Mouse (Mus musculus): Measurements from ENCODE around the gene Klk14.
"Not testable (repeated sequence)": the region's sequence is repeated elsewhere in the genome, so short reads cannot be mapped to it uniquely, and the experiment has no call there.

Gene Klk14

DNA sequence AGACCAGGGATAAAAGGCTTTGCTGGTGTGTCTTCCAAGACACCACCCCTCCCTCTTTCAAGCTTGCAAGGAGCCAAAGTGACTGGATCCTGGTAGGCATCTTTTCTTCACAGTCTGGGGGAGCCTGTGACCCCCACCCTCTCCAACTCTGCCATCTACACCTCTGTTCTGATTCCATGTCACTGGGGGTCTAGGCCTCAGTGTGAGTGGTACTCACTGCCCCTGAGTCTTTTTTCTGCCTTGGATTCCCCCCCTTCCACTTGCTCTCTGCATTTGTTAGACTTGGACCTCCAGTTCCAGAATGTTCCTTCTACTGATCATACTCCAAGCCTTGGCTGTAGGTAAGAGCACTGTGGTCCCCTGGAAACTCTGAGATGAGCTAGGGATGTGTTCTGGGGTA lies at the start of gene Klk14:
Gene Klk14 (plus strand): TSS at position 301 of the 400 bp plus-strand sequence.
- DNase-seq (ENCODE audit: low spot score) = no peak

DNA sequence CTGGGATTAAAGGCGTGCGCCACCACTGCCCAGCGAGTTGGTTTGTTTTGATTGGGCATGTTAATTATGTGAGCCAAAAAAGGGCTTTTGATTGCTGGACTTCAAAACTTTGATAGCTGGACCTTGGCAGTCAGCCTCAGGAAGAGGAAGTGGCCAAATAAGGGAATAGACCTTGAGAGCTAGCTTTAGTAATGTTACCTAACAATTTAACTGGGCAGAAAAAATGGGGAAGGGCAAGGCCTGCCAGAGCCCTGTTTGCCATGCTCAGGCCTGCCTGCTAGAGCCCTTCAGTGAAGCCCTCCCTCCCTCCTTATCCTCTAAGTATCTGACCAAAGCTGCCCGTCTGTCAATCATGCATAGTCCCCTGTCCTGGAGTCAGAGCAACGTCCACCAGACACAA lies 47.6 kb upstream of the Klk14 start:
- no peak for DNase-seq (ENCODE audit: low spot score)

DNA sequence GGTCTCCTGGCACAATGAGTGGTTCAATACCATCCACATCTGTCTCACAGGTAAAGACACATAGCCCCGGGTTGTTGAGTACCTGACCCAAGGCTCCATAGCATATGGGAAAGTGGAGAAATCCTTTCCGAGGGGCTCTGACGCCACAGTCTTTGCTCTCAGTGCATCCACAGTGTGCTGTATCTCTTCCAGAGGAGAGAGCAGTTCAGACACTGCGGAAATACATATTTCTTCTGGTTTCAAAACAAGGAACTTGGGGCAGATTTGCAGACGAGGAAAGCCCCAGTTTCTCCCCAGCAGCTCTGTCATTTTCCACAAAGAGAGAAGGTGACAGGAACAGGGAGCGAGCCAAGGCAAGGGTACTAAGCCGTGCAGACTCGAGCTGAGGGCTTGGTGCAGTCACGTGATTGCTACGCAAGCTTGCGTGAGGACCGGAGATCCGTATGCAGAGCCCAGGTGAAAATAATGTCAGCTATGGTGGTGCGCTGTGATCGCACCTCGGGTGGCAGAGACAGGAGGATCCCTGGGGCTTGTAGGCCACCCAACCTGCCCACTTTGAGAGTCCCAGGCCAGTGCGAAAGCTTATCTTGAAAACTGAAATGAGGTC lies 47.1 kb upstream of the Klk14 start:
- no peak for DNase-seq (ENCODE audit: low spot score)

DNA sequence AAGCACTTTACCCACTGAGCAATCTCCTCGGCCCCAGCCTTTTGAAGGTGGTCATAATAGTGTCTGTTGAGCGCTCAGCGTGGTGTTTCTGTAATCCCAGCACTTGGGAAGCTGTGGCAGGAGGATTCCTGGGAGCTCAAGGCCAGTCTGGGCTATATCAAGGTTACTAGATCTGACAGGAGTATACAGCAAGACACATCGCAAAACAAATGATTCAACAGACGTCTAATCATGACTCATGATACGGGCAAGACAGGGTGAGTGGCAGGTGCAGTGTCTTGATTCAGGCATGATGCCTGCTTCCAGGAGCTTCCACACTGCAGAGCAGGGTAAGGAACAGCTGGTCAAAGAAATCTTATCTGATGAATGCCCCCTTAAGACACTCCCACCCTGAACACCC lies 37.5 kb upstream of the Klk14 start:
- DNase-seq (ENCODE audit: low spot score) = no peak

DNA sequence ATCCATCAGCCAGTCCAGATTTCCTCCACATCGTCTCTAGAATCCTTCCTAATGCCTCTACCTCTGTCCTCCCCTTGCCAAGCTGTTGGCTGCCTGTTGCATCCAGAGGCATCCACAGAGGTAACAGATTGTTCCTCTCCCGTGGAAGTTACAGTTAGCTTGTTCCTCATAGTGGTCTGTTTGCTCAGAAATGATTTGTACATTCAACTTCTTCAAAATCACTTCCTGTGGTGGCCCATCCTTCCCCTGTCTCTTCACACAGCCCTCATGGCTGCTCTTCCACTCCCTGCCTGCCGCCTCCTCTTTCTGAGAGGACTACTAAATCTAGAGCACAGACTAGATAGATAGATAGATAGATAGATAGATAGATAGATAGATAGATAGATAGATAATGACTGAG lies 35.7 kb upstream of the Klk14 start:
- DNase-seq (ENCODE audit: low spot score) = no peak

DNA sequence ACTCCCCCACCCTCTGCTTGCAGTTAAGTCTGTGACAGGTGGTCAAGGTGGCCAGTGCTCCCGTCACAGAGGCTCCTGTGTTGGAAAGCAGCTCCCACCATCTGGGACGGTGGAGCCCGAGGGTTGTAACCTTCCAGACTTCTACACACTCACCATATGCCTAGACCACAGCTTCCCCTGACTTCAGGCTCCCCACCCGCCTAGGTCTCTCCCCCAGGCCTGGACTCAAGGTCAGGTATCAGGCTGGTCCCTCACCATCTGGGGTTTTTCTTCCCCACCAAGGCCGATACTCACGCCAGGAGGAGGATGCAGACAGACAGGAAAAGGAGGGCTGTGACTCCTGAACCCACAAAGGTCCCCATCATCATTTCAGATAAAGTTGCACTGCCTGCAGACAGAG lies 34.0 kb upstream of the Klk14 start:
- no peak for DNase-seq (ENCODE audit: low spot score)

DNA sequence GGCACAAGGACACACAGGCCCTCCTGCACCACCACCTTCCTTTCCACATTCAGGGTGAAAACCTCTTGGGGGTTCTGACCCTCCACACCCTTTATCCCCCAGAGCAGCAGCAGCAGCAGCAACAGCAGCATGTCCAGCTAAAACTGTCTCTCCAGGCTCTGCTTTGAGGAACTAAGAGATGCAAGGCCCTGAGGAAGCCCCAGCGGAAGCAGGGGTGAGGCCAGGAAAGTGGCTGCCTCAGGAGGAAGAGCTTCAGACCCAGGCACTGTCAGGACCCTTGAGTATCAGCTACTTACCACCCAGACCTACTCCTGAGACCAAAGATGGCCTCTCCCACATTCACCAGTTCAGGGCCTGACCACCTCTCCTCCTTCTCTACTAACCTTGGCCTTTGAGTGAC lies 30.2 kb upstream of the Klk14 start, which contains the start of gene Siglece:
Gene Siglece (minus strand): TSS at position 160 of the 400 bp plus-strand sequence.
- DNase-seq (ENCODE audit: low spot score) = no peak

DNA sequence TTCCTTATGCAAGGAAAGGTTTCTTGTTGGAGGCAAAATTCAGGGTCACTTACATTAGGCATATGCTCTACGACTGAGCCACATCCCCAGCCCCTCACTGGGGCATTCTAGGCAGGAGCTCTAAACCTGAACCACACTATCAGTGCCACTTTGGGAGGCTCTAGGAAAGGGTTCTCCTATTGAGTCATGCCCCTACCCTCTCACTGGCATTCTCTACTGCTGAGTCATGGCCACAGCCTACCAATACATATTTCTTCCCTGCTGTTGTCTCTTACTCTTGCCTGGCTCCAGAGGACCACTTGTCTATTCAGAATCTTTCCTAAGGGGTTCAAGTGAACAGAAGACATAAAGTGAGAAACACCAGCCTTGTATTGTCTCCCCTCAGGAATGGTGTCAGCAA lies 27.4 kb upstream of the Klk14 start:
- DNase-seq (ENCODE audit: low spot score) = no peak

DNA sequence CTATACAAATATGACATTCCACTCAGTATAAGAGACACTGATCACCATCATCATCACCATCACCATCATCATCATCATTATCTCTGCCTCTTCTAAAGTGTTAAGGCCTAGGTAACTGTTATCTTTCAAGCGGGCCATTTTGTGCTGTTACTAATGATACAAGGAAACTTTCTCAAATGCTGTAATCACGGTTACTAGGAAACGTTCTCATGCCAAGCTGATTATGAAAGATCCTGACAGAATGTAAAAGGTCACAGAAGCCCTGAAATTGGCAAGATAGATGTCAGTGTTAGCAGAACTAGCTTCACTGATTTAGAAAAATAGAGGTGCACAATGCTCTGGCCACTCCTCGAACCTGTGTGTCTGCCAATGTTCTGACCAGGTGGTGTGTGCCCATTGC lies 23.0 kb upstream of the Klk14 start:
- not testable (repeated sequence) for DNase-seq (ENCODE audit: low spot score)

DNA sequence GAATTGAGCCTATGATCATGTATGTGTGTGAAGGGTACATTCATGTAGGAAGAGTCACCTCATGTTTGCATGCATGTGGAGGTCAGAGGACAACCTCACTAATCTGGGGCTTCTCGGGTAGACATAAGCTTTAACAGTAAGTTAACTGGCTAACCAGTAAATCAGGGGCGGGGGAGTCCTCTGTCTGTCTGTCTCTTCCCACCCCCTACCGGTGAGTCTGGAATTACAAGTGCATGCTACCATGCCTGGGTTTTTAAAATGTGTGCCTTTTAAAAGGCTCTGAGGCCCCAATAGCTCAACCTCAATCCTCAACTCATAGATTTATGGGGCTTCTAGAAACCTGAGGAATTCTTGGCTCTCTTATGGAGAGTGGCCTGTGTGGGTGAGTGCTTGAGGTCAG lies 21.6 kb upstream of the Klk14 start:
- peak; percentile 58 for DNase-seq (ENCODE audit: low spot score)

DNA sequence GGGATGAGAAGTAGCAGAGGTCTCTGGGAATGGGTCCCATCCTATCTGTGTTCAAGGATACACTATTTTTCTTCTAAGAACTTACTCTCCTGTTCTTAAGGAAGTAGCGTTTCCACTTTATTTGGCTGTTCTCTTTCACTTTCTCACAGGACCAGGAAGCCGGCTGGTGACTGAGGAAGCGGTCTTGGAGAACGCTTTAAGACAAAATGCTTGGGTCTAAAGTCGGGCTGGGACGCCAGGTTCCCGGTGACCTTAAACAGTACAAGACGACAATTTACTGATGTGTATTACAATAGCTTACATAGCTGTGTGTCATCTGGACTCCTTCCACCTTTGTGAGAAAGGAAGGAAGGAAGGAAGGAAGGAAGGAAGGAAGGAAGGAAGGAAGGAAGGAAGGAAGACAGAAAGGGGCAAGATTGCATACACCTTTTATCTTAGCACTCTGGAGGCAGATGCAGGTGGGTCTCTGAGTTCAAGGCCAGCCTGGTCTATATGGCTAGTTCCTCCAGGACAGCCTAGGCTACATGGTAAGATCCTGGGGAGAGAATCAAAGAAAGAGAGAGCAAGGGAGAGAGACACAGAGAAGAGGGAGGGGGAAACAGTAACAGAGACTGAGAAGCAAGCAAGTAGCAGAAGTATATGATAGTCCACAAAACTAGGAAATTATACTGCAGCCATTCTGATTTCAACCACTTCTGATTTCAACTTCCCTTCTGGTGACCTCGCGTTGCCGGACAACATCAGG lies 19.0 kb upstream of the Klk14 start:
- DNase-seq (ENCODE audit: low spot score) = no peak

DNA sequence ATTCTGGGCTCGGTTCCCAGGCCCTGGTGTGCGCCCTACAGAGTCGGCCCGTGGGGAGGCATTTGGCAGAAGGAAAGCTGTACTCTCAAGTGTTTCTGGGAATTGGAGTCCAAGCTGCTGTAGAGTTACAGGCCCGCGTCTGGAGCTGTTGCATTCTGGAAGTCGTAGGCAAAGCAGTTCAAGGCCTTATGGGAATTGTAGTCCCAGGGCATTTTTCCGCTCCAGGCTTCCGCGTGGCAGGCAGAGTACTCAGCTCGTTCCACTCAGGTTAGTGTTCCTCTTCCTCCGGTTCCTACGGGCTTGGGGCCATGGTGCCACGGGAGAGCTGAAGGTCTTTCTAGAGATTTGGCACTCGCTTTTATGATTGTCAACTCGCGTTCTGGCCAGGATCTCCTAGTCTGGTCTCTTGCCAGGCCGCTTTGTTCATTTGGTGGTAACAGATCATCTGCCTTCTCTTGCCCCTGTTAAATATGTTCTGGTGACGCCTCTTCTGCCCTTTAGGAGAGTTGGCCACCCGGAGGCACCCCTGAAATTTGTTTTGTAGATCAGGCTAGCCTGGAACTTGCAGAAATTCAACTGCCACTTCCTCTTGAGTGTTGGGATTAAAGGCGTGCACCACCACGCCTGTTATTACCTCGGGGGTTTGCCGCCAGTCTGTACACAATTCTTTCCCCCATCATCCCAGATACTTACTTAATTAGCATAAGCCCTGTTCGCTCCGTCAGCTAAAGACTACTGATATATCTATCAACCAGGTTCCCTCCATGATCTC lies 18.2 kb upstream of the Klk14 start, which contains the start of gene Ctu1:
Gene Ctu1 (plus strand): TSS at position 208 of the 772 bp plus-strand sequence.
- DNase-seq (ENCODE audit: low spot score) = peak; percentile 95

DNA sequence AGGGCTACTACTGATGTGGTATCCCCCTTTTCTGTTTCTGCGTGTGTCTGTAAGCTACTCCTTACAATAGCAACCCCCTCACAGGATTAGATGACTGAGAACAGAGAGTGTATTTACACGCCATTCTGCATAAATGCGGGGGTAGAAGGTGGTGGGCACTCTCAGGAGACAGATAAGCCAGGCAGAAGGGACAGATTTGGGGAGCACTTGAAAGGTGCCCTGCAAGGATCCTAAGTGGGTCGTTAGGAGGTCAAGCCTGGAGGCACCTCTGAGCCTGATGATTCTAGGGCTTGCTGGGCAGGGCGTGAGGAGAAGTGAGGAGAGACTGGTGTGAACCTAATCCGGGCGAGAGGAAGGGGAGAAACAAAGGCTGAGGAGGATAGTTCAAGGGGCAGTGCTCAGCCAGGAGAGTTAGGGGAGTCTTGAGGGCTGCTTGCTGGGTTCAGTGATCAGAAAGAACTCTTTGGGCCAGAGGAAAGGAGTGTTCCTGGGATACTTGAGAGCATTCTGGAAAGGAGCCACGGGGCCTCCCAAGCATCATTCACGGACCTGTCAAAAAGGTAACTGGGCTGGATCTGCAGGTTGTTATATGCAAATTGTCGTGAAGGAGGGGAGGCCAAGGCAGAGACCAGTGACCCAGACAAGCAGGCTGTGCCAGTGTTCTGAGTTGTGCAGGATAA lies 17.5 kb upstream of the Klk14 start:
- peak; percentile 22 for DNase-seq (ENCODE audit: low spot score)

DNA sequence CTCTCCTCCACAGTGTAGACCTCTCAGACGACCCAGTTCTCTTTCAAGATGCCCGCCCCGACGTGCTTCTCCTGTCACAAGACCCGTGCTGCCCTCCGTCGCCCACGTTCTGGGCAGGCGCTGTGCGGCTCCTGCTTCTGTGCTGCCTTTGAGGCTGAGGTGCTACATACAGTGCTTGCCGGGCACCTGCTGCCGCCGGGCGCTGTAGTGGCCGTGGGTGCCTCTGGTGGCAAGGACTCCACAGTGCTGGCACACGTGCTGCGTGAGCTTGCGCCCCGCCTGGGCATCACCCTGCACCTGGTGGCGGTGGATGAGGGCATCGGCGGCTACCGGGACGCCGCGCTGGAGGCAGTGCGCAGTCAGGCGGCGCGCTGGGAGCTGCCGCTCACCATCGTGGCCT lies 15.1 kb upstream of the Klk14 start:
- DNase-seq (ENCODE audit: low spot score) = no peak

DNA sequence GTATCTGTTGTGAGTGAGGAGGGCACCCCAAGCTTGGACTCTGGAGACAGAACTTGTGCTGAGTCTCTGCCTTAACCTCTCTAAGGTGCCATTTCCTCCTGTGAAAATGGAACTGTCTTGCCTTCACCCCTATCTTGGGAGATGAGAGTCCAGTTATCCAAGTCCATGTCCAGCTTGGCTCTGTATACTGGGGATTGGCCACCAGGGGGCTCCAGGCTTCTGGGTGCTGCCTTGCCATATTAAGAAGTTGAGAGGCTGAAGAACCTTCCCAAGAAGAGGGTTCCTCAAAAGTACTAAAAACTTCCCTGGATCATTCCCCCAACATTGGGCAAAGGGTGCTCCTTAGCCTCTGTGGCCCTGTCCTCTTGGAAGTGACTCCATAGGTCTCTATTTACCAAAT lies 11.7 kb upstream of the Klk14 start:
- DNase-seq (ENCODE audit: low spot score) = peak; percentile 61

DNA sequence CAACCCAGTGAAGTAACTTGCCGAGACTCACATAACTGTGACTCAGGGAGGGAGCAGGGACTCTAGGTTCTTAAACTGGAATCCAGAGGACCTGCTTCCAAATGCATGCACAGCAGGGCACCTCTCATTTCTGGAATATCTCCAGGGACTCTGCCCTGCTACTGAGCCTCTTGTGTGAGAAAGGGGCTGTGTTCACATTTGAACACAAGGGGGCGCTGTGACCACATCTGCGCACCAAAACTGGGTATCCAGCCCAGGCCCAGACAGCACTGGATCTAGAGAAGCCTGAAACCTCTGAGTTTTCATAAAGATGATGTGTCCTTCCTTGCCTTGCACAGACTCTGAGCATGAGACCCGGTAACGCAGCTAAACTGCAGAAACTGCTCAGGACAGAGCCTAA lies 9.3 kb upstream of the Klk14 start:
- DNase-seq (ENCODE audit: low spot score) = peak; percentile 72

DNA sequence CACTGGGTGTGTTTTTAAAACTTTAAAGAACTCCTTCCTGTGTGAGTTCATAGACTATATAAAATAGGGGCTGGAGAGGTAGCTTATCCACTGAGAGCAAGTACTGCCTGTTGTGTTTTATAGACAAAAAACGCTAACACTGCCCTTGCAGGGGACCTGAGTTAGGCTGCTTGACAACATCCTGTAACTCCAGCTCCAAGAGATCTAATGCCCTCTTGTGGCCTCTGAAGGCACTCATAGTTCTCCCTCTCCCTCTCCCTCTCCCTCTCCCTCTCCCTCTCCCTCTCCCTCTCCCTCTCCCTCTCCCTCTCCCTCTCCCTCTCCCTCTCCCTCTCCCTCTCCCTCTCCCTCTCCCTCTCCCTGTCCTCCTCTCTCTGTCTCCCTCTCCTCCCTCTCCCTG lies 7.7 kb upstream of the Klk14 start:
- DNase-seq (ENCODE audit: low spot score) = peak; percentile 35

DNA sequence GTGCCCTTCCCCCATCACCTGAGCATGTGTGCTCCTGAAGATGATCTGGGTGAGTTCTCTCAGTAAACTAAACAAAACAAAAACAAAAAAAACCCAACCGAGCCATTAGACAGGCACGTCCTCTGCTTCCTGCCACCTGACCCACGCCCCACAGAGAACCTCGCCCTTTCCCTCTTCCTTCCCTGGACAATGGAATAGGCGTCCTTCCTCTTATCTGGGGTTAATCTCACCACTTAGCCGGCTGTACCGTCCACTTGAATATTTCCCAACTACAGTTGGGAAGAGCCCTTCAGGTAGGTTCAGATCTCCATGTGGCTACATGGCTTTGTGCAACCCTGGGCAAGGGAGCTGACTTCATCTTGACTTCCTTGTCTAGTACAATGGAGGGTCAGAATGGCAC lies 5.1 kb upstream of the Klk14 start:
- DNase-seq (ENCODE audit: low spot score) = no peak

DNA sequence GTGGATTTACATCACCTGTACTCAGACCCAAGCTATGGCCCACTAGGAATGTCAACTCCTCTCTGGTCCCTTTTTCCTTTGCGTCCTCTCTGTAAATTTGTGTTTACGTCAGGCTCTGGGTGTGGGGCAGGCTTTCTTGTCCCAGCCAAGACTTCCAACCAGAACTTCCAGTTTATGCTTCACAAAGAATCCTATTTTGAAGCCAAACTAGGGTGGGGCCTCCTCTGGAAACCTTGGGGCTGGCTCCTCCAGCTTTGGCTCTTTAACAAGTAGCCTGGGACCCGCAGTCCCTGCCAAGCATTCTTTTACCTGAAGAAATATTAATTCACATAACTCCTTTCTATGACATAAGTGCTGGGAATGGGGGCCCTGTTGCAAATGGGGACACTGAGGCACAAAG lies 19.8 kb downstream of the Klk14 start:
- DNase-seq (ENCODE audit: low spot score) = no peak

DNA sequence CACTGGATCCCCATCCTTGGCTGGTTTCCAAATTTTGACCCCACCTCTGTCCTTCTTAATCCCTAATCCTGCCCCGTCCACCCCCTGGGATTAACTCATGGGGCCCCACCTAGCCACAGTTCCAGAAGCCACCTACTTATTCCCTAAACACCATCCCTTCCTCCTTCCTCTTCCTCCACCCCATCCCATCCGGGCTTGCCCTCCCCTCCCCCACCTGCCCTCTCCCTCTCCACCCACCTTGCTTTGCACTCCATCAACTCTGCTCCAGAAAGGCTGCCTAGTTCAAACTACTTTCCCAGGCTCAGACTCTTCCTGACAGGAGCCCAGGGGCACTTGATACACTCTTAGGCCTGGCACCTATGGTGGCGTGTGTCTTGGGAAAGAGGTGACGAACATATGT lies 22.0 kb downstream of the Klk14 start, which contains the start of gene Klk13:
Gene Klk13 (plus strand): TSS at position 301 of the 400 bp plus-strand sequence.
- DNase-seq (ENCODE audit: low spot score) = no peak

DNA sequence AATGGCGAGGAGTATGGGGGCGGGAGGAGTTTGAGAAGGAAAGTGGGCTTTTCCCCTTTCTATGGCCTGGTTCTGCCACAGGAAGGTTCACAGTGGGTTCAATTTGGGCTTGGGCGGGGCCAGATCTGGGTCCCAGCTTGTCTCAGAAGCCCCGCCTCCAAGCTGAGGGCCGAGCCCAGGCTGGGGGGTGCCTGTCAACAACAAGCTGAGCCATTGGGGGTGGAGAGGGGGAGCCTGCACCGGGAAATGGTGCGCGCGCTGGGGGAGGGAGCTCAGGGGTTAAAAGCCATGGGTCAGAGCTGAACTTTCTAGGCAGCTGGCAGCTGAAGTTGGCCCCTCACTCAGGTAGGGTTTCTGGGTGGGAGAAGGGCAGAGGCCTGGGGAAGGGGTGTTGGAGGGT lies 22.7 kb downstream of the Klk14 start:
- DNase-seq (ENCODE audit: low spot score) = peak; percentile 13

DNA sequence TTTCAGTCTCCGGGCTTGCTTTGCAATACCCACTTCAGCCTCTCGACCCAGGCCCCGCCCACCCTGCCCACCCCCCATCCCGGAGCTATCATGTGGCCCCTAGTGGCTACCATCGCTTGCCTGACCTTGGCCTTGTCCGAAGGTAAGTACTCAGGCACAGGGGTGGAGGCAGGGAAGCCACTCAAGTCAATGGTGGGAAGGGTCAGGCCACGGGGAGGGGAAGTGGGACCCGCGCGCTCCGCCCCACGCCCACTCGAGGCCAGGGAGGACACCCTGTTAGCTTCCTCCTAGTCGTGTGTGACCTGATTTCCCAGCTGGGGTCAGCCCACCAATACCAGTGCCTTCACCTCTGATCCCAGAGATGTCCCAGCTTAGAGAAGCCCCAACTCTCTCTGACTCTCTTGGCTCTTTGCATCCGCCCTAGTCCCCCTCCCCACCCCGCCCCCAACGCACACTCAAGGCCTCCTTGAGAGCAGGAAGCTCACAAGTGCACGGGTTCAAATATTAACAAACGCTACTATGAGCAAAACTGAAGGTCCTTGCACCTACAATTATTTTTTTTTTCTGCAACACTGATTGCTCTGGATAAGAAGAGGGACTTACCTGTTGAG lies 23.6 kb downstream of the Klk14 start:
- peak; percentile 6 for DNase-seq (ENCODE audit: low spot score)

All from retina, embryonic 14.5 days (tissue).